Mouse (Mus musculus) heart, adult 2 months (tissue): Measurements from ENCODE around the gene Trpm8.

ENCODE experiments used
- CTCF ChIP-seq: fragments of 200-600 bp; IDR thresholded peaks from 2 replicates; pipeline ENCODE4 v1.8.1; 2022; ENCODE audit warnings: antibody characterized with exemption, mild to moderate bottlenecking, moderate library complexity
- EP300 ChIP-seq: fragments of 200-500 bp; IDR thresholded peaks from 2 replicates; pipeline ENCODE4 v1.6.1; 2011; ENCODE audit warnings: low read depth, low read length, control low read depth; ENCODE audit not compliant: insufficient read depth
- POLR2A ChIP-seq: fragments of 200-500 bp; IDR thresholded peaks from 2 replicates; pipeline ENCODE4 v1.6.1; 2011; ENCODE audit warnings: mild to moderate bottlenecking, low read depth, low read length, control low read depth; ENCODE audit not compliant: insufficient read depth

GRCm38 (mm10) chr1:88318531-88319060 is 41.1 kb downstream of the Trpm8 start:
- TF ChIP-seq CTCF (peak; percentile 66), POLR2A (no peak), EP300 (no peak)
